Mouse (Mus musculus) kidney, embryonic 14.5 days (tissue): ENCODE measurements at regions not wholly inside any gene's neighbourhood (a gene's known extent, or its start where the extent isn't known, plus 50 kb on each side); places are given as distances from the start of the nearest gene placed in this dataset.

ENCODE experiments used
- ATAC-seq: fragments of 200-750 bp; cut with Nextera tagmentation; 2 replicates; pipeline ENCODE4 v1.8.0; 2017; ENCODE audit warnings: moderate number of reproducible peaks, mild to moderate bottlenecking, moderate TSS enrichment, moderate library complexity; ENCODE audit not compliant: low FRiP score, low TSS enrichment
- H3K27ac ChIP-seq: fragments of 300-500 bp; sonication (generic); 2 replicates; pipeline ENCODE4 v1.5.1; 2014; ENCODE audit warnings: low read depth, mild to moderate bottlenecking, low read length, moderate library complexity, mixed read lengths
- H3K27me3 ChIP-seq: fragments of 300-500 bp; sonication (generic); 2 replicates; pipeline ENCODE4 v1.6.1; 2014; ENCODE audit warnings: mild to moderate bottlenecking, low read length; ENCODE audit not compliant: control insufficient read depth, insufficient read depth
- H3K36me3 ChIP-seq: fragments of 300-500 bp; sonication (generic); 2 replicates; pipeline ENCODE4 v1.6.1; 2014; ENCODE audit warnings: low read length, mixed read lengths; ENCODE audit not compliant: control insufficient read depth, insufficient read depth
- H3K4me1 ChIP-seq: fragments of 300-500 bp; sonication (generic); 2 replicates; pipeline ENCODE4 v1.6.1; 2014; ENCODE audit warnings: low read length, mixed read lengths; ENCODE audit not compliant: control insufficient read depth, insufficient read depth
- H3K4me2 ChIP-seq: fragments of 300-500 bp; sonication (generic); replicated peaks from 2 replicates; pipeline ENCODE4 v1.6.1; 2014; ENCODE audit warnings: low read depth, mild to moderate bottlenecking, low read length
- H3K4me3 ChIP-seq: fragments of 300-500 bp; sonication (generic); 2 replicates; pipeline ENCODE4 v1.5.1; 2014; ENCODE audit warnings: mild to moderate bottlenecking, low read length
- H3K9ac ChIP-seq: fragments of 300-500 bp; sonication (generic); 2 replicates; pipeline ENCODE4 v1.6.1; 2014; ENCODE audit warnings: low read depth, mild to moderate bottlenecking, low read length, moderate library complexity
- H3K9me3 ChIP-seq: fragments of 300-500 bp; sonication (generic); 2 replicates; pipeline ENCODE4 v1.6.1; 2016; ENCODE audit warnings: low read length; ENCODE audit not compliant: control insufficient read depth
- WGBS: fragments of 180-500 bp; shearing (Covaris S2); extraction: QIAGEN DNeasy Blood & Tissue Kit; methylation state at CpG from one replicate; pipeline ENCODE4 v1.1.7; 2014; 5-methylcytosine and 5-hydroxymethylcytosine counted together

GRCm38 (mm10) chr1:105092309-105092904, 264.1 kb downstream of the Rnf152 start:
- 0 out of 2 replicates have a peak, but pooled peaks have one; percentile 45 for ATAC-seq
- no peak overlapping the region for H3K9ac ChIP-seq
- no peaks in the 10 kb centered on the region for H3K36me3 ChIP-seq
- no peak overlapping the region for H3K4me2 ChIP-seq
- 0 out of 2 replicates have a peak, but pooled peaks cover 5% of the 10 kb centered on the region for H3K4me1 ChIP-seq
- no peak overlapping the region for H3K27ac ChIP-seq
- 34% methylated on average over 6 of the region's 6 CpGs for WGBS
- H3K9me3 ChIP-seq = no peaks in the 10 kb centered on the region
- H3K27me3 ChIP-seq = no peaks in the 10 kb centered on the region
- no peak overlapping the region for H3K4me3 ChIP-seq

- Histone ChIP-seq H3K27me3 (no peaks in the 10 kb centered on the region), H3K4me1 (0 out of 2 replicates have a peak, but pooled peaks cover 5% of the 10 kb centered on the region), H3K4me3 (no peak overlapping the region), H3K4me2 (no peak overlapping the region), H3K36me3 (no peaks in the 10 kb centered on the region), H3K27ac (no peak overlapping the region), H3K9ac (no peak overlapping the region), H3K9me3 (no peaks in the 10 kb centered on the region)
- WGBS = 33% methylated on average over 7 of the region's 7 CpGs
- peak; percentile 73 for ATAC-seq
Measured at GRCm38 (mm10) chr1:105088765-105089520, 267.6 kb downstream of the Rnf152 start.

- H3K27ac ChIP-seq = no peak overlapping the region
- H3K36me3 ChIP-seq = no peaks in the 10 kb centered on the region
- H3K4me2 ChIP-seq = no peak overlapping the region
- 0 out of 2 replicates have a peak, but pooled peaks cover 5% of the 10 kb centered on the region for H3K4me1 ChIP-seq
- ATAC-seq = no peak
- H3K4me3 ChIP-seq = no peak overlapping the region
- H3K27me3 ChIP-seq = no peaks in the 10 kb centered on the region
- no peak overlapping the region for H3K9ac ChIP-seq
- 89% methylated on average over 1 of the region's 1 CpGs for WGBS
- no peaks in the 10 kb centered on the region for H3K9me3 ChIP-seq
Measured at GRCm38 (mm10) chr1:105087623-105088022, 268.9 kb downstream of the Rnf152 start.

- 84% methylated on average over 3 of the region's 3 CpGs for WGBS
- no peaks in the 10 kb centered on the region for H3K36me3 ChIP-seq
- H3K27ac ChIP-seq = no peak overlapping the region
- H3K9me3 ChIP-seq = no peaks in the 10 kb centered on the region
- H3K27me3 ChIP-seq = no peaks in the 10 kb centered on the region
- ATAC-seq = no peak
- H3K9ac ChIP-seq = no peak overlapping the region
- H3K4me2 ChIP-seq = no peak overlapping the region
- H3K4me3 ChIP-seq = no peak overlapping the region
- 0 out of 2 replicates have a peak, but pooled peaks cover 5% of the 10 kb centered on the region for H3K4me1 ChIP-seq
Measured at GRCm38 (mm10) chr1:105084556-105084955, 272.0 kb downstream of the Rnf152 start.

- Histone ChIP-seq H3K4me3 (no peak overlapping the region), H3K4me1 (0 out of 2 replicates have a peak, but pooled peaks cover 5% of the 10 kb centered on the region), H3K4me2 (no peak overlapping the region), H3K36me3 (no peaks in the 10 kb centered on the region), H3K27ac (no peak overlapping the region), H3K9me3 (no peaks in the 10 kb centered on the region), H3K27me3 (no peaks in the 10 kb centered on the region), H3K9ac (no peak overlapping the region)
- 77% methylated on average over 6 of the region's 6 CpGs for WGBS
- ATAC-seq = no peak
Measured at GRCm38 (mm10) chr1:105083551-105084103, 272.9 kb downstream of the Rnf152 start.

GRCm38 (mm10) chr1:105082823-105083550, 273.5 kb downstream of the Rnf152 start:
- 89% methylated on average over 2 of the region's 2 CpGs for WGBS
- Histone ChIP-seq H3K9ac (no peak overlapping the region), H3K4me2 (no peak overlapping the region), H3K27ac (no peak overlapping the region), H3K4me3 (no peak overlapping the region), H3K36me3 (no peaks in the 10 kb centered on the region), H3K4me1 (0 out of 2 replicates have a peak, but pooled peaks cover 3% of the 10 kb centered on the region), H3K27me3 (no peaks in the 10 kb centered on the region), H3K9me3 (no peaks in the 10 kb centered on the region)
- ATAC-seq = no peak

- 49% methylated on average over 2 of the region's 2 CpGs for WGBS
- 0 out of 2 replicates have a peak, but pooled peaks cover 3% of the 10 kb centered on the region for H3K4me1 ChIP-seq
- no peaks in the 10 kb centered on the region for H3K36me3 ChIP-seq
- H3K9me3 ChIP-seq = no peaks in the 10 kb centered on the region
- no peak overlapping the region for H3K27ac ChIP-seq
- no peak overlapping the region for H3K4me2 ChIP-seq
- no peak for ATAC-seq
- H3K4me3 ChIP-seq = no peak overlapping the region
- H3K9ac ChIP-seq = no peak overlapping the region
- no peaks in the 10 kb centered on the region for H3K27me3 ChIP-seq
Measured at GRCm38 (mm10) chr1:105081942-105082341, 274.6 kb downstream of the Rnf152 start.

- Histone ChIP-seq H3K27ac (no peak overlapping the region), H3K9me3 (no peaks in the 10 kb centered on the region), H3K9ac (no peak overlapping the region), H3K4me3 (no peak overlapping the region), H3K36me3 (no peaks in the 10 kb centered on the region), H3K4me2 (no peak overlapping the region), H3K4me1 (0 out of 2 replicates have a peak, but pooled peaks cover 3% of the 10 kb centered on the region), H3K27me3 (no peaks in the 10 kb centered on the region)
- no peak for ATAC-seq
- 71% methylated on average over 5 of the region's 5 CpGs for WGBS
Measured at GRCm38 (mm10) chr1:105079437-105079836, 277.1 kb downstream of the Rnf152 start.
